Mouse (Mus musculus): ENCODE results near the gene Mtmr6.
"Not testable (repeated sequence)": the region's sequence is repeated elsewhere in the genome, so short reads cannot be mapped to it uniquely, and the experiment has no call there.

Mtmr6 gene

DNA sequence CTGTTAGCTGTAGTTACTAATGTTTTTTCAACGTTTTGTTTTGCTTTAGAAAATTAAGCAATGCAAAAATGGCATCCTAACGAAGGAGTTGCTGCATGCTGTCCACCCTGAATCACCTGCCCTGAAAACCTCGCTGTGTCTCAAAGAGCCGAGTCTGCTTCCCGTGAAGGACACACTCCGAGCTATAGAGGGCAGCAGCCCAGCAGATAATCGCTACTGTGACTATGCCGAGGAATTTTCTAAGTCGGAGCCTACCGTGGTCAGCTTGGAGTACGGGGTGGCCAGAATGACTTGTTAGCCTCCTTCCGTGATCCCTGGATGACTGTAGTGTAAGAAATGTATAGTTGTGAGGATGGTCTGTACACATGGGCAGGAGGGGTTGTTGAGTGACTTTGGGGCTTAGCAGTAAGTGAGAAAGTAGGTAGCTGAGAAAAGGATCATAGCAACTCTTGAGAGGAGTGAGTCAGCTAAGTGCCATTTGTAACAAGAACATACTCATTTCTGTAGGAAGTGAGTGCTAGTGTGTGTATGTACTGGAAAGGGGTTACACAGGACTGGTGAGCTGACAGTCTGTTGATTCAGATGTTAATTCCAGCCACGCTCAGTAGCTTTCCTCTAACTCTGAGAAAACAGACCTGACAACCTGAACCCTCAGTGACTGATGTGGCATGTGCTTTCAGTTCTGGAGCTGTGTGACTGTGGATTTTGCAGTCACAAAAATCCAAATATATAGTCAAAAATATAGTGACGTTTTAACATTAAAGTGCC, 35.4 kb downstream of the Mtmr6 start:
- no peak for DNase-seq

DNA sequence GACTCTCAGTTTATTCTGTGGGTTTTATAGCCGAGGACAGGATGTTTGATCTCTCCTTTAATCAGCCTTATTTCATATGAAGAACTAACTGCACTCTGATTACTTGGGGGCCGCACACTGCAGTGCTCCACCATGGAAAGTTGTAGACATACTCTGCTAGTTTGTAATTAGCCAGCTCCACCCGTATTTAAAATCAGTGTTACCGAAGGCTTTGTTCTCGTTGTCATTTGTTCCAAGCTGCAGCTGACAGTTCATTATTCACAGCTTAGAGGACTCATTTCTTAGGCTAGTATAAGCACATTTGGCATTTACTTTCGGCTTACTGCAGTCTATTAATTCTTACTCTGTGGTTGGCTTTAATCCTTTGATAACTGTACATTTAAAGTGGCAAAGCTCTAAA, 36.0 kb downstream of the Mtmr6 start:
- DNase-seq = no peak

DNA sequence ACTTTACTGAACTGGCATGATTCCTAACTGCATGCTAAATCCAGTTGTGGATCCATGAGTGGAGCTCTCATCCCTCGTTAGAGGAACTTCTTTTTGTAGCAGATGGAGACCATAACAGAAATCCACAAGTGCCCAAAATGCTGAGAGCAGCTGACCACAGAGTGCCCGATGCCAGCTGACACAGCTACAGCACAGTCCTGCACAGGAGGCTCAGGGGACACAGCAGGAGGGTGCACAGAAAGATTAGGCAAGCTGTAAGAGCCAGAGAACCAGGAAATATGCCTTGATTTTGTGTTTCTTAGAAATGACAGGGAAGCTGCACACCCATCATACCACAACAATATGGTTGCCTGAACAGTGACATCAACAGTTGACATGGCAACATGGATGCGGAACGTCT, 37.4 kb downstream of the Mtmr6 start:
- DNase-seq = no peak

DNA sequence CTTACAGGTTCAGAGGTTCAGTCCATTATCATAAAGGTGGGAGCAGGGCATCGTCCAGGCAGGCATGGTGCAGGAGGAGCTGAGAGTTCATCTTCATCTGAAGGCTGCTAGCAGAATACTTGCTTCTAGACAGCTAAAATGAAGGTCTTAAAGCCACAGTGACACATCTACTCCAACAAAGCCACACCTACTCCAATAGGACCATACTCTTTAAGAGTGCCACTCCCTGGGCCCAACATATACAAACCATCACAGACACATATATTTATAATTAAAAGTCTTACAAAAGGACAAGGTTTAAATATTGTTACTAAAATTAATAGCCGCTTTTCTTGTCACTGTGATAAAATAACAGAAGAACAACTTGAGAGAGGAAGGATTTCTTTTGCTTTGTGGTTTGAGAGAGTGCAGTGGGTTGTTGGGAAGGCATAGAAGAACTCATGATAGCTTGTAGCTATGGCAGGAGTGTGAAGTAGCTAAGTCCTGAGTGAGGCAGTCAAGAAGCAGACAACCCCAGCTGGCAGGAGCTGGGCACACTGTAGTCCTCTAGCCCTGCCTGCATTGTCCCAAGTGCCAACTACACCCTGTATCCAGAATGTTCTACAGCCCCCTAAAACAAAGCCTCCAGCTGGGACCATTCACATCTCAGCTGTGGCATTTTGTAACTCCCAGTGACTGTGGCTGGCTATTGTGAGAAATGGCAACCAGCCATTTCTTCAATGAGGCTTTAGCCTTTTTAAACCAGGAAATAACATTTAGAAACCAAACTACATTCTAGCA, 39.6 kb downstream of the Mtmr6 start:
- no peak for DNase-seq

DNA sequence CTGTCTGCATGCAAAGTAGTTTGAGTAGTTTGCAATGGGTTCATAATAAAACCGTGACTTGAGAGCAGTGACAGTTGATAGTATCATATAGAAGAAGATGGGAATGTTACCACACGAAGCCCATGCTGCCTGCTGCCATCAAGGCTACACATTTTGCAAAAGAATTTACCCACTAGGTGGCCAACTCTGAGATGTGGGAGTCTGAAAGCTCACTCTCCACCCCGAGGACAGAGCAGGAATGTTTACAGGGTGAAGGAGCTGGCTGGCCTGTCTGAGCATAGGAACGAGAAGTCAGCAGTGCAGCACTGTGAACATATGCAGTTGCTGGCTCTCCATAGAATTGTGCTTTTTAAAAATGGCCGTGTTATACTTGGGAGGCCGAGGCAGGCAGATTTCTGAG, 43.1 kb downstream of the Mtmr6 start:
- DNase-seq = peak; percentile 13

DNA sequence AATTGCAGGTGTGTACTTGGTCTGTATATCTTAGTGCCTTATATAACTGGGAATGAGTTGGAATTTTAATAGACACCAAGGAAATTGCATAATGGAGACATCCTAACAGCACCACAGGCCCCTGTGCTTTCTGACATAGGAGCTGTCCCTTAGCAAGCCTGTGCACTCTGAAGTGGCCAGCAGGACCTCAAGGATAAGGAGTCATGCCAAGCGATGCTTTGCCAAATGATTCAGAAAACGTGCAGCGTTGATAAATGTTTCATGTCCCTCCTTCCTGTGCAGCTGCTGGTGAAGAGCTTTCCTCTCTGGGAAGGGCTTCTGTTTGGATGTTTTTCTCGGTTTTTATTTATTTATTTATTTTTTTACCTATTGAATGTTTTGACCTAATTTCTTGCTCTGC, 45.7 kb downstream of the Mtmr6 start:
- peak; percentile 7 for DNase-seq

DNA sequence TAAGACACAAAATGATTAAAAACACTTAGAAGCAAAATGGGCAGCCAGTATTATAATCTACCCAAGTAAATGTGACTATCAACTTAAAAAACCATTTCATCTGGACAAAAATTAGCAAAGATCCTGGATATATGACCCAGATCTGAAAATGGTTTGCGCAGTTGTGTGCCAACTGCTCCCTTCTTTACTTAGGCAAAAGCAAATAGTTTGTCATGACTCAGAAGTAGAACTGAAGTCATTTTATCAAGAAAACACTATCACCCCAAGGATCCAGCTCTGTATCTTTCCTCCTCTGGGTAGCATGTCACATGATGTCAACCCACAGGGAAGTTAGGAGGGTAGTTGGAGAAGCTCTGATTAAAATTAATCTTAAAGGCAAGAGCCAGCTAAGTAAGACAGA, 54.2 kb downstream of the Mtmr6 start:
- no peak for DNase-seq

DNA sequence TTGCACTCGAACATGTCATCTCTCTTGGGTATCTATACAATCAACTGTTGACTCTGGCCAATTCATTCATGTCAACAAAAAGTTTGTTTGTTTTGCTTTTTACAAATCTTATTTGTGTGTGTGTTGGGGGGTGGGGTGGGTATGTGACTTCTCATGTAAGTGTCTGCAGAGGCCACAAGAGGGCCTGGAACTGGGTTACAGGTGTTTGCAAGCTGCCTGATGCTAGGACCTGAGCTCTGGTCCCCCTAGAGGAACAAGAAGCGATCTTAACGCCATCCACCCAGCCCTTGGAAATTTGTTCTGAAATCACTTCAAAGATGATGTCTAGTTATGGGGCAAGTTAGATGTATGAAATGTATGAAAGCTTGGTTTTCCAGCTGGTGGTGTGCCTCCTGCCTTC, 55.8 kb downstream of the Mtmr6 start:
- no peak for DNase-seq

DNA sequence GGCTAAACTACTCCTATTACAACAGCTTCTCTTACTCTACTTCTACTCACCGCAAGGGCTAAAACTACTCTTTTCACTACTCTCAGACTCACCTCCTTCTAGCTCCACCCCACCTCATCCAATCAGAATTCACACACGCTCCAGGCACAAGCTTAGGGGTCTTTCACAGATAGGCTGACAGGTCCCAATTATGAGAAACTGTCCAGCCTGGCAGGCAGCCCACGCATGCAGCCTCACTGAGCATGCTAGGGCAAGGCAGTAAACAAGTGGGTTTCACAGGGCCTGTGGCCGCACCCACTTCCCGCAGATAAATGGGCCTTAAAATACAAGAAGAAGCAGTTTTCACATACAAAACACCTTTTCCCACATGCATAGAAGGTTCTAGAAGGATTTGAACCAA, 75.0 kb downstream of the Mtmr6 start:
- not testable (repeated sequence) for DNase-seq

DNA sequence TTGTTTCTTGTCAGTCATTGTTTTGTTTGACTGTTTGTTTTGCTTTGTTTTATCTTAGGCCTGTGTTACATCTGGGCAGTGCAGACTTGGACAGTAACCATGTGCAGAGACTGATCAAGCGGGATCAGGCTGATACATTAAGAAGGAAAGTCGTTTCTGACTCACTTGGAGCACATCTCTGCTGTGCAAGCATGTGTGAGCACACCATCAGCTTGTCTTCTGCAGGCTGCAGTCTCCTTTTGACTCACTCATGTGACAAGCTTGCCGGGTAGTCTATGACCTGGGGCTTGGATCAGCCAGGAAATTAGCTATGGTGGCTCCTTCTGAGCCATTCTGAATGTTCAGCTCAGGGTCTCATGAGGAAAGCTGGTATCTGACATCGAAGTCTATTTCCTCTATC, 75.5 kb downstream of the Mtmr6 start:
- DNase-seq = no peak

DNA sequence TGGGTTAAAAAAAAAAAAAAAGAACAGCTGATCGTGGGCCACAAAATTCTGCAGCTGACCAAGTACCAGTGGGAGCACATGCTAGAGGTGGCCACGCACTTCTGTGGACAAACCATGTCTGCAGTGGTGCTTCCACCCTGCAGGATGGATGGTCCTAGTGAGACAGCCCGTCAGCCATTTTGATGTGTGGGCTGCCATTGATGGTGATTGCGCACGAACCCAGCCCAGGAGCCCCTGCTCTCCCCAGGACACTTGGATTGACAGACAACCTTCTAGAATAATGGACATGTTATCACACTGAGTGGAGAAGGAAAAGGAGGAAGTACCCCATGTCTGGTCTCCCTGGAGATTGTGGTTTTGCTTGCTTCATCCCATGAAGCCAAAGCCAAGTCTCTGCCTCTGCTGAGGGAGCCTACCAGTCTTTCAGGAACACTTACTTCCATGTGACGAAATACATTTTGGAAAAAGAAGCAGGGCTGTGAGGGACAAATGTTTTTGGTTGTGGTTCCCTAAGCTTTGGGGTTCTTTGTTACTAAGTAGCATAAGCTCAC, 80.4 kb downstream of the Mtmr6 start:
- no peak for DNase-seq
